Mouse (Mus musculus) cerebellum, adult 2 months (tissue): ENCODE measurements around the gene Traf2. TPM values are rescaled to one million over a fixed set of nuclear protein-coding genes. Genes with fewer than 3 reads are reported as not detected.

Experiments used
- DNase-seq, 2 experiments: peaks; one replicate each; pipeline ENCODE4 v3.0.0; 2021
- H3K27ac ChIP-seq: fragments of 200-500 bp; 2 replicates; pipeline ENCODE4 v1.5.1; 2012; ENCODE audit warnings: low read length, control low read depth, inconsistent platforms; ENCODE audit not compliant: insufficient read depth
- H3K27me3 ChIP-seq: fragments of 200-500 bp; 2 replicates; pipeline ENCODE4 v1.6.1; 2012; ENCODE audit warnings: inconsistent platforms, mild to moderate bottlenecking, low read length, moderate library complexity; ENCODE audit not compliant: control insufficient read depth, insufficient read depth
- H3K4me1 ChIP-seq: fragments of 200-500 bp; 2 replicates; pipeline ENCODE4 v1.6.1; 2011; ENCODE audit warnings: low read length; ENCODE audit not compliant: control insufficient read depth, insufficient read depth
- H3K4me3 ChIP-seq: fragments of 200-500 bp; replicated peaks from 2 replicates; pipeline ENCODE3; 2011; ENCODE audit warnings: mild to moderate bottlenecking, low read depth, low read length, control low read depth; ENCODE audit not compliant: insufficient read depth
- CTCF ChIP-seq: fragments of 200-500 bp; IDR thresholded peaks from 2 replicates; pipeline ENCODE4 v1.5.1; 2011; ENCODE audit warnings: low read depth, mild to moderate bottlenecking, control low read depth, low read length, moderate library complexity, borderline replicate concordance; ENCODE audit not compliant: insufficient read depth
- POLR2A ChIP-seq: fragments of 200-500 bp; IDR thresholded peaks from 2 replicates; pipeline ENCODE4 v1.6.1; 2011; ENCODE audit warnings: low read length, control low read depth, borderline replicate concordance; ENCODE audit not compliant: insufficient read depth
- WGBS: fragments of 180-500 bp; shearing (Covaris S2); methylation state at CpG from one replicate; pipeline ENCODE4 v1.1.7; 2018; 5-methylcytosine and 5-hydroxymethylcytosine counted together
- polyA plus RNA-seq: library from polyadenylated mRNA; depleted of rRNA; stranded (reverse); fragments of >200 nt; gene quantifications from 2 replicates; pipeline ENCODE4 v1.2.3, GENCODE M21; 2012; rRNA removed

Traf2 gene
- 12.3 and 12.5 TPM in 2 replicates for polyA plus RNA-seq

GRCm38 (mm10) chr2:25546811-25547491 lies at the start of gene Traf2:
Gene Traf2, minus strand, starts transcription at chr2:25546940.
- H3K27ac ChIP-seq, result no peak within 1 kb of the TSS
- H3K4me3 ChIP-seq, result peak within 1 kb of the TSS; percentile 71
- peak; percentile 98 to 99 for DNase-seq
- H3K4me1 ChIP-seq, result 0 out of 2 replicates have a peak, but pooled peaks cover 3% of the 10 kb centered on the region
- 3% methylated on average over 48 of the region's 48 CpGs for WGBS
- TF ChIP-seq POLR2A (peak; percentile 21; the same call in 1 of the 2 replicates), CTCF (no peak)
- no peaks in the 10 kb centered on the region for H3K27me3 ChIP-seq

DNA sequence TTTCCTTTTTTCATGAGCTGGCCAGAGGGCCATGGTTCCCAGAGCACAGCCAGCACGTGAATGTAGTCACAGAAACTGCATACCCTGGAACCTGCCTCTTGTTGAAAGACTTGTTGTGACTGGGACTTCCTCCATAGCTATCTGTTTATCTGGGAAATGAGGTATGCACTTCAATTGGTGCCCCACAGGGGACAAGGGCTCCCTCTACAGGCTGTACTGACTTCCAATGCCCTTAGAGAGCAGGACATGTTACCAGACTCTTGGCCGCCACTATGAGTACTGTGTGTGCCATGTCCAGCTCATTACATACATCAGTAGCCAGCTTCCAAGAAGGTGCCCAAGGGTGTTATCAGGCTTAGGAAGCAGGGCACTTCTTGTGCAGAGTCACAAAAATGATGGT lies 45.1 kb upstream of the Traf2 start:
- TF ChIP-seq POLR2A (no peak), CTCF (peak; percentile 65; the same call in 1 of the 2 replicates)
- 57% methylated on average over 2 of the region's 2 CpGs for WGBS
- Histone ChIP-seq H3K27ac (no peak overlapping the region), H3K4me3 (no peak overlapping the region), H3K27me3 (no peaks in the 10 kb centered on the region), H3K4me1 (no peaks in the 10 kb centered on the region)
- DNase-seq, result peak; percentile 49 to 50

DNA sequence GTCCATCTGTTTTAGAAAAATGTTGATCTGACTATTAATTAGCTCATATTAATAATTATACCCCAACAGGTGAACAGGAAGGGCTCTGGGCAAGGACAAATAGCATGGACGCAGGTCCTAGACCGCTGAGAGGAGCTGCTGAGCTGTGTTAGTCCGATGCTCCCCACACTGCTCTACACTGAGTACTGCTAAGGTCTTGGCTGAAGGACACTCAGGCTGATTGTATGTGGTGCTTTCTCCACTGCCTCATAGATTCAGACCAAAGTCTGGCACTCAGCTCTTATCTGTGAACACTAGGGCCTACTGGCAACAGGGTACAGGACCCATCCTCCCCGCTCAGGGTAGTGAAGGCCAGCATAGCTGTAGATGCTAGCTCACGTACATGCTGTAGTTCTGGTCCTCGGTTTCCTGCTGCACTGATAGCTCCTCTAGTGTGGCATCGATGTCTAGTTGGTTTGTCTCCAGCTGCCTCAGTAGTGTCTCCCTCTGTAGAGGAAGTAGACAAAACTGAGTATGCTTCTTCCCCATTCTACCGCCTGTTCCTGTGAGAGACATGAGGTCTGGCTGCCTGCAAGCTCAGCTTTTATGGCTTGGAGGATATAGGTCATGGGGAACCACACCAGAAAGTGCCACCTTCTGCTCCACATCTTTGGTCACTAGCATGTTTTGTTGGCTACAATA lies 41.6 kb upstream of the Traf2 start:
- 90% methylated on average over 8 of the region's 8 CpGs for WGBS
- no peak overlapping the region for H3K4me3 ChIP-seq
- H3K27me3 ChIP-seq, result no peaks in the 10 kb centered on the region
- DNase-seq, result no peak
- TF ChIP-seq POLR2A (no peak), CTCF (no peak)
- H3K27ac ChIP-seq, result no peak overlapping the region
- H3K4me1 ChIP-seq, result peaks cover 22% of the 10 kb centered on the region

- Histone ChIP-seq H3K27ac (no peak overlapping the region), H3K27me3 (no peaks in the 10 kb centered on the region)
These were observed 40.5 kb upstream of the Traf2 start for GRCm38 (mm10) chr2:25587290-25587689.

DNA sequence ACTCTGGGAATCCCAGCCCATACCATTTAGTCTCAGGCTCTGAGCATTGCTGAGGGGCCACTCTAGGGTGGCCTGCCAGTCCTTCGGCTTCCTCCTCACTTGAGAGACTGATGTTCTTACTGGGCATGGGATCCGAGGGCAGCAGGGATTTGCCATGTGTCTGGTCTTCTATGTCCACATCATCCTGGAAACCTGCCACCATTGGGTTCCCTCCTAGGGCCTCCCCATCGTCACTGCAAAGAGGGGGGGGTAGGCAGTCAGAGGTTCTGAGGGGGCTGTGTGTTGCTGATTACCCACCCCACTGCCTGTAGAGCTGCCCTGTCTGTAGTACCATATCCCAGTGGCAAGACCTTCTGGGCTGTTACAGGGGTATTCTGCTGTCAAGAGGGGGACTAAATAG lies 38.9 kb upstream of the Traf2 start:
- WGBS, result 18% methylated on average over 3 of the region's 3 CpGs
- no peak for TF ChIP-seq POLR2A
- no peak for TF ChIP-seq CTCF
- H3K4me1 ChIP-seq, result peaks cover 36% of the 10 kb centered on the region
- H3K27ac ChIP-seq, result no peak overlapping the region
- peak in 1 of 2 experiments; percentile 28 for DNase-seq
- no peaks in the 10 kb centered on the region for H3K27me3 ChIP-seq
- no peak overlapping the region for H3K4me3 ChIP-seq

More at GRCm38 (mm10) chr2:25587290-25587689, 40.5 kb upstream of the Traf2 start:
- Histone ChIP-seq H3K4me1 (peaks cover 33% of the 10 kb centered on the region), H3K4me3 (no peak overlapping the region)
- DNase-seq, result no peak
- TF ChIP-seq POLR2A, result no peak
- TF ChIP-seq CTCF, result no peak
- 91% methylated on average over 8 of the region's 8 CpGs for WGBS

- 16% methylated on average over 4 of the region's 4 CpGs for WGBS
- peak overlapping the region; percentile 31 for H3K27ac ChIP-seq
- TF ChIP-seq POLR2A (no peak), CTCF (no peak)
- no peaks in the 10 kb centered on the region for H3K27me3 ChIP-seq
- DNase-seq, result peak in 1 of 2 experiments; percentile 40
- H3K4me3 ChIP-seq, result no peak overlapping the region
- H3K4me1 ChIP-seq, result peaks cover 37% of the 10 kb centered on the region
These were observed 38.1 kb upstream of the Traf2 start for GRCm38 (mm10) chr2:25584856-25585255.

- H3K27ac ChIP-seq, result no peak overlapping the region; the same call in 1 of the 2 replicates
These were observed 37.4 kb upstream of the Traf2 start for GRCm38 (mm10) chr2:25584152-25584551.

More at GRCm38 (mm10) chr2:25584152-25584551, 37.4 kb upstream of the Traf2 start:
- peaks cover 42% of the 10 kb centered on the region for H3K4me1 ChIP-seq
- no peak overlapping the region for H3K4me3 ChIP-seq
- 38% methylated on average over 3 of the region's 3 CpGs for WGBS
- no peaks in the 10 kb centered on the region for H3K27me3 ChIP-seq
- peak; percentile 61 to 67 for DNase-seq
- no peak for TF ChIP-seq POLR2A
- TF ChIP-seq CTCF, result no peak
